Mouse (Mus musculus) heart, embryonic 14.5 days (tissue): ENCODE measurements at regions not wholly inside any gene's neighbourhood (a gene's known extent, or its start where the extent isn't known, plus 50 kb on each side); places are given as distances from the start of the nearest gene placed in this dataset.

Experiments used
- ATAC-seq: fragments of 200-750 bp; cut with Nextera tagmentation; 2 replicates; pipeline ENCODE4 v1.8.0; 2017; ENCODE audit warnings: low read depth, moderate TSS enrichment; ENCODE audit not compliant: insufficient number of reproducible peaks, insufficient read depth, low FRiP score
- H3K27ac ChIP-seq, 2 experiments: fragments of 200-500 bp in 1 of 2; fragments of 300-500 bp in 1 of 2; sonication (generic) in 1 of 2; replicated peaks in 1 of 2; 2 replicates each; pipeline ENCODE4 v1.5.1; 2012 to 2014; ENCODE audit warnings: low read depth in 2 of 2, low read length in 2 of 2, control low read depth in 1 of 2, mild to moderate bottlenecking in 1 of 2, mixed read lengths in 1 of 2; ENCODE audit not compliant: control insufficient read depth in 1 of 2, insufficient read depth in 1 of 2
- H3K27me3 ChIP-seq: fragments of 300-500 bp; sonication (generic); 2 replicates; pipeline ENCODE4 v1.6.1; 2014; ENCODE audit warnings: mild to moderate bottlenecking, low read length, control low read depth; ENCODE audit not compliant: control insufficient read depth, insufficient read depth
- H3K36me3 ChIP-seq: fragments of 300-500 bp; sonication (generic); 2 replicates; pipeline ENCODE4 v1.6.1; 2014; ENCODE audit warnings: mild to moderate bottlenecking, control low read depth, low read length, mixed read lengths; ENCODE audit not compliant: control insufficient read depth, insufficient read depth
- H3K4me1 ChIP-seq, 2 experiments: fragments of 200-500 bp in 1 of 2; fragments of 300-500 bp in 1 of 2; sonication (generic) in 1 of 2; 2 replicates each; pipeline ENCODE4 v1.6.1; 2012 to 2014; ENCODE audit warnings: low read length in 2 of 2, control low read depth in 1 of 2, mixed read lengths in 1 of 2; ENCODE audit not compliant: control insufficient read depth in 2 of 2, insufficient read depth in 2 of 2
- H3K4me2 ChIP-seq: fragments of 300-500 bp; sonication (generic); 2 replicates; pipeline ENCODE4 v1.6.1; 2014; ENCODE audit warnings: mild to moderate bottlenecking, low read length
- H3K4me3 ChIP-seq, 2 experiments: fragments of 200-500 bp in 1 of 2; fragments of 300-500 bp in 1 of 2; sonication (generic) in 1 of 2; 2 replicates each; pipeline ENCODE4 v1.5.1; 2012 to 2014; ENCODE audit warnings: low read length in 2 of 2, mild to moderate bottlenecking in 2 of 2, control low read depth in 1 of 2, low read depth in 1 of 2, moderate library complexity in 1 of 2; ENCODE audit not compliant: control insufficient read depth in 1 of 2, insufficient read depth in 1 of 2
- H3K9ac ChIP-seq: fragments of 300-500 bp; sonication (generic); 2 replicates; pipeline ENCODE4 v1.6.1; 2014; ENCODE audit warnings: mild to moderate bottlenecking, low read length
- H3K9me3 ChIP-seq: fragments of 300-500 bp; sonication (generic); 2 replicates; pipeline ENCODE4 v1.6.1; 2016; ENCODE audit warnings: low read length, control low read depth; ENCODE audit not compliant: control insufficient read depth
- WGBS: fragments of 180-500 bp; shearing (Covaris S2); extraction: QIAGEN DNeasy Blood & Tissue Kit; methylation state at CpG from one replicate; pipeline ENCODE4 v1.1.7; 2014; 5-methylcytosine and 5-hydroxymethylcytosine counted together

- WGBS, result 2% methylated on average over 15 of the region's 17 CpGs
- ATAC-seq, result no peak
Measured at GRCm38 (mm10) chr9:69670551-69671044, 90.1 kb downstream of the Foxb1 start.

GRCm38 (mm10) chr9:69669611-69670550, 90.9 kb downstream of the Foxb1 start:
- H3K9ac ChIP-seq, result no peak overlapping the region

More at GRCm38 (mm10) chr9:69670551-69671044, 90.1 kb downstream of the Foxb1 start:
- H3K27me3 ChIP-seq, result peaks cover 82% of the 10 kb centered on the region
- H3K27ac ChIP-seq, result no peak overlapping the region
- H3K4me1 ChIP-seq, result peaks cover 0 to 10% of the 10 kb centered on the region in 2 experiments; a peak in 1 of 4 replicates
- H3K9ac ChIP-seq, result no peak overlapping the region
- H3K4me3 ChIP-seq, result peak overlapping the region in 1 of 2 experiments; percentile 21; a peak in 1 of 4 replicates
- H3K4me2 ChIP-seq, result peak overlapping the region; percentile 54
- H3K9me3 ChIP-seq, result no peaks in the 10 kb centered on the region
- no peaks in the 10 kb centered on the region for H3K36me3 ChIP-seq

GRCm38 (mm10) chr9:69668475-69669090, 92.2 kb downstream of the Foxb1 start:
- WGBS, result 5% methylated on average over 9 of the region's 9 CpGs
- Histone ChIP-seq H3K4me2 (no peak overlapping the region), H3K4me3 (no peak overlapping the region), H3K9me3 (no peaks in the 10 kb centered on the region), H3K36me3 (no peaks in the 10 kb centered on the region), H3K4me1 (peaks cover 0 to 10% of the 10 kb centered on the region in 2 experiments; a peak in 1 of 4 replicates), H3K9ac (no peak overlapping the region), H3K27me3 (peaks cover 72% of the 10 kb centered on the region), H3K27ac (no peak overlapping the region)
- ATAC-seq, result no peak

More at GRCm38 (mm10) chr9:69669611-69670550, 90.9 kb downstream of the Foxb1 start:
- H3K4me3 ChIP-seq, result peak overlapping the region in 1 of 2 experiments; percentile 19; a peak in 2 of 4 replicates
- WGBS, result 3% methylated on average over 25 of the region's 25 CpGs
- no peaks in the 10 kb centered on the region for H3K9me3 ChIP-seq
- peak overlapping the region; percentile 44 for H3K4me2 ChIP-seq
- no peak for ATAC-seq
- no peaks in the 10 kb centered on the region for H3K36me3 ChIP-seq
- H3K4me1 ChIP-seq, result peaks cover 0 to 10% of the 10 kb centered on the region in 2 experiments; a peak in 1 of 4 replicates
- H3K27ac ChIP-seq, result no peak overlapping the region
- peaks cover 82% of the 10 kb centered on the region for H3K27me3 ChIP-seq

- Histone ChIP-seq H3K27me3 (peaks cover 58% of the 10 kb centered on the region), H3K9me3 (no peaks in the 10 kb centered on the region), H3K9ac (no peak overlapping the region), H3K36me3 (no peaks in the 10 kb centered on the region), H3K4me1 (peaks cover 0 to 10% of the 10 kb centered on the region in 2 experiments; a peak in 1 of 4 replicates), H3K4me2 (no peak overlapping the region), H3K27ac (no peak overlapping the region), H3K4me3 (no peak overlapping the region)
- ATAC-seq, result no peak
- 37% methylated on average over 7 of the region's 7 CpGs for WGBS
Measured at GRCm38 (mm10) chr9:69667064-69667533, 93.6 kb downstream of the Foxb1 start.

GRCm38 (mm10) chr9:69664201-69664600, 96.5 kb downstream of the Foxb1 start:
- H3K9me3 ChIP-seq, result no peaks in the 10 kb centered on the region
- no peaks in the 10 kb centered on the region for H3K4me1 ChIP-seq
- no peak overlapping the region for H3K27ac ChIP-seq
- H3K36me3 ChIP-seq, result no peaks in the 10 kb centered on the region
- H3K4me2 ChIP-seq, result no peak overlapping the region
- no peak overlapping the region for H3K4me3 ChIP-seq
- peaks cover 31% of the 10 kb centered on the region for H3K27me3 ChIP-seq
- no peak for ATAC-seq
- 84% methylated on average over 3 of the region's 3 CpGs for WGBS
- no peak overlapping the region for H3K9ac ChIP-seq

- ATAC-seq, result no peak
- no peak overlapping the region for H3K4me3 ChIP-seq
- no peaks in the 10 kb centered on the region for H3K4me1 ChIP-seq
- H3K4me2 ChIP-seq, result no peak overlapping the region
- 34% methylated on average over 5 of the region's 5 CpGs for WGBS
- H3K36me3 ChIP-seq, result no peaks in the 10 kb centered on the region
- H3K9ac ChIP-seq, result no peak overlapping the region
- peaks cover 12% of the 10 kb centered on the region for H3K27me3 ChIP-seq
- no peak overlapping the region for H3K27ac ChIP-seq
- no peaks in the 10 kb centered on the region for H3K9me3 ChIP-seq
Measured at GRCm38 (mm10) chr9:69662394-69662793, 98.3 kb downstream of the Foxb1 start.

GRCm38 (mm10) chr9:69658276-69658675, 102.5 kb downstream of the Foxb1 start:
- WGBS, result 82% methylated on average over 4 of the region's 4 CpGs
- no peak for ATAC-seq
- Histone ChIP-seq H3K9me3 (no peaks in the 10 kb centered on the region), H3K4me1 (no peaks in the 10 kb centered on the region), H3K4me2 (no peak overlapping the region), H3K36me3 (no peaks in the 10 kb centered on the region), H3K27me3 (no peaks in the 10 kb centered on the region), H3K27ac (no peak overlapping the region), H3K9ac (no peak overlapping the region), H3K4me3 (no peak overlapping the region)
